Mouse (Mus musculus) heart, embryonic 16.5 days (tissue): ENCODE measurements at regions not wholly inside any gene's neighbourhood (a gene's known extent, or its start where the extent isn't known, plus 50 kb on each side); places are given as distances from the start of the nearest gene placed in this dataset.
"Not testable (repeated sequence)": the region's sequence is repeated elsewhere in the genome, so short reads cannot be mapped to it uniquely, and the experiment has no call there.

Source experiments
- ATAC-seq: fragments of 200-750 bp; cut with Nextera tagmentation; replicated peaks from 2 replicates; pipeline ENCODE4 v1.8.0; 2017; ENCODE audit warnings: moderate number of reproducible peaks; ENCODE audit not compliant: insufficient read depth, low FRiP score; ENCODE audit errors: extremely low read depth
- H3K27ac ChIP-seq: fragments of 300-500 bp; sonication (generic); 2 replicates; pipeline ENCODE4 v1.5.1; 2014; ENCODE audit warnings: mild to moderate bottlenecking, low read length, control low read depth, moderate library complexity
- H3K27me3 ChIP-seq: fragments of 300-500 bp; sonication (generic); 2 replicates; pipeline ENCODE4 v1.6.1; 2014; ENCODE audit warnings: low read length, mixed read lengths; ENCODE audit not compliant: control insufficient read depth, insufficient read depth
- H3K36me3 ChIP-seq: fragments of 300-500 bp; sonication (generic); 2 replicates; pipeline ENCODE4 v1.6.1; 2014; ENCODE audit not compliant: control insufficient read depth, insufficient read depth
- H3K4me1 ChIP-seq: fragments of 300-500 bp; sonication (generic); 2 replicates; pipeline ENCODE4 v1.6.1; 2014; ENCODE audit warnings: low read length, mixed read lengths; ENCODE audit not compliant: control insufficient read depth, insufficient read depth
- H3K4me2 ChIP-seq: fragments of 300-500 bp; sonication (generic); 2 replicates; pipeline ENCODE4 v1.6.1; 2014; ENCODE audit warnings: low read depth, mild to moderate bottlenecking, control low read depth, low read length
- H3K4me3 ChIP-seq: fragments of 300-500 bp; sonication (generic); 2 replicates; pipeline ENCODE4 v1.5.1; 2014; ENCODE audit warnings: mild to moderate bottlenecking, control low read depth, low read length
- H3K9ac ChIP-seq: fragments of 300-500 bp; sonication (generic); 2 replicates; pipeline ENCODE4 v1.6.1; 2014; ENCODE audit warnings: low read length, control low read depth
- H3K9me3 ChIP-seq: fragments of 300-500 bp; sonication (generic); replicated peaks from 2 replicates; pipeline ENCODE4 v1.6.1; 2016; ENCODE audit warnings: low read length; ENCODE audit not compliant: control insufficient read depth
- WGBS: fragments of 180-500 bp; shearing (Covaris S2); extraction: QIAGEN DNeasy Blood & Tissue Kit; methylation state at CpG from one replicate; pipeline ENCODE4 v1.1.7; 2014; 5-methylcytosine and 5-hydroxymethylcytosine counted together

GRCm38 (mm10) chr10:34667203-34667602, 184.0 kb downstream of the Frk start:
- WGBS, result 68% methylated on average over 2 of the region's 2 CpGs
- ATAC-seq, result no peak
- H3K27me3 ChIP-seq, result no peaks in the 10 kb centered on the region
- no peak overlapping the region for H3K4me2 ChIP-seq
- no peak overlapping the region for H3K4me3 ChIP-seq
- no peak overlapping the region for H3K27ac ChIP-seq
- H3K9me3 ChIP-seq, result no peaks in the 10 kb centered on the region
- H3K36me3 ChIP-seq, result no peaks in the 10 kb centered on the region
- no peak overlapping the region for H3K9ac ChIP-seq
- H3K4me1 ChIP-seq, result no peaks in the 10 kb centered on the region

GRCm38 (mm10) chr10:34667735-34668439, 184.7 kb downstream of the Frk start:
- H3K27me3 ChIP-seq, result no peaks in the 10 kb centered on the region
- H3K36me3 ChIP-seq, result no peaks in the 10 kb centered on the region
- no peak for ATAC-seq
- H3K9ac ChIP-seq, result no peak overlapping the region
- H3K4me1 ChIP-seq, result no peaks in the 10 kb centered on the region
- H3K9me3 ChIP-seq, result no peaks in the 10 kb centered on the region
- H3K4me3 ChIP-seq, result no peak overlapping the region
- WGBS, result 59% methylated on average over 5 of the region's 5 CpGs
- no peak overlapping the region for H3K4me2 ChIP-seq
- no peak overlapping the region for H3K27ac ChIP-seq

DNA sequence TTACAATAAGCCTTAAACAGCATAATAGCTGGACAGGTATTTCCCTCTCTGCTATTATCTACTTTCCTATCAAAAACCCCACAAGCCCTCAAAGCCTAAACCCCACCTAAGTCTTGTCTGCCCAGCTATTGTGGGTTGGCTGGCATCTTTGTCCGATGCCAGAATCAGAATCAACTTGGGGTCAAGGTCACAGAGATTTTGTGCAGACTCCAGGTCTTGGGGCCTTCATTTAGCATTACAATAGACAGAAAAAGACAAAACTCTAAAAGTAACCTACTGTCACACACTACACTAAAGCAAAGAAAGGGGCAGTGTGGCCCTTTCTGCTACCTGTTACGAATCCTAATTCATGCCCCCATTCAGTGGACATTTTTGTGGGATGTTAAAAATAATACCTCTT, 188.6 kb downstream of the Frk start:
- ATAC-seq, result no peak
- H3K4me1 ChIP-seq, result no peaks in the 10 kb centered on the region
- 80% methylated on average over 2 of the region's 2 CpGs for WGBS
- no peaks in the 10 kb centered on the region for H3K9me3 ChIP-seq
- no peak overlapping the region for H3K4me3 ChIP-seq
- H3K27ac ChIP-seq, result no peak overlapping the region
- no peaks in the 10 kb centered on the region for H3K27me3 ChIP-seq
- no peak overlapping the region for H3K9ac ChIP-seq
- H3K4me2 ChIP-seq, result no peak overlapping the region
- no peaks in the 10 kb centered on the region for H3K36me3 ChIP-seq

- H3K9ac ChIP-seq, H3K27me3 ChIP-seq, H3K9me3 ChIP-seq, H3K27ac ChIP-seq, H3K36me3 ChIP-seq, H3K4me2 ChIP-seq, H3K4me3 ChIP-seq, H3K4me1 ChIP-seq, ATAC-seq: not testable (repeated sequence)
- 60% methylated on average over 9 of the region's 9 CpGs for WGBS
Measured at GRCm38 (mm10) chr10:34699414-34699813, 216.2 kb downstream of the Frk start.

GRCm38 (mm10) chr10:34701956-34702355, 218.8 kb downstream of the Frk start:
- no peak for ATAC-seq
- WGBS, result 65% methylated on average over 1 of the region's 1 CpGs
- H3K27me3 ChIP-seq, result no peaks in the 10 kb centered on the region
- no peak overlapping the region for H3K27ac ChIP-seq
- no peaks in the 10 kb centered on the region for H3K36me3 ChIP-seq
- no peaks in the 10 kb centered on the region for H3K9me3 ChIP-seq
- H3K4me3 ChIP-seq, result no peak overlapping the region
- no peak overlapping the region for H3K4me2 ChIP-seq
- no peak overlapping the region for H3K9ac ChIP-seq
- H3K4me1 ChIP-seq, result no peaks in the 10 kb centered on the region

DNA sequence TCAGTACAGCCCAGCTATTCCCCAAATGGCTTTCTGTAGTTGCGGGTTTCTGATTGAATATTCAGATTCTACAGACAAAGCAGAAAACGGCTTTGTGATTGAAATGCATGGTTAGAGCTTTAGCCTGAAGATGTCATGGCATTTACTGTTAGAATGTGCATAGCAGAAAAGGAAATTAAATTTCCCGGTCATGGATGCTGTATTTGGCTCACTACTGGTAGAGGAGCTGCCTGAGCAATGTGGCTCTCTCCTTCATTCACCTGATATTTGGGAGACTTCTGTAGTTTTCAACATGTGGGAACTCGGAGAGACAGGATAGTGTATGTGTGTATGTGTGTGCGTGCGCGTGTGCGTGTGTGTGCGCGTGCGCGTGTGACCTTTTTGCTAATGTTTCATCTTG, 222.2 kb downstream of the Frk start:
- no peaks in the 10 kb centered on the region for H3K36me3 ChIP-seq
- no peak overlapping the region for H3K4me2 ChIP-seq
- H3K4me1 ChIP-seq, result no peaks in the 10 kb centered on the region
- no peaks in the 10 kb centered on the region for H3K9me3 ChIP-seq
- no peak overlapping the region for H3K9ac ChIP-seq
- no peaks in the 10 kb centered on the region for H3K27me3 ChIP-seq
- no peak overlapping the region for H3K4me3 ChIP-seq
- H3K27ac ChIP-seq, result no peak overlapping the region
- ATAC-seq, result no peak
- 90% methylated on average over 12 of the region's 12 CpGs for WGBS

DNA sequence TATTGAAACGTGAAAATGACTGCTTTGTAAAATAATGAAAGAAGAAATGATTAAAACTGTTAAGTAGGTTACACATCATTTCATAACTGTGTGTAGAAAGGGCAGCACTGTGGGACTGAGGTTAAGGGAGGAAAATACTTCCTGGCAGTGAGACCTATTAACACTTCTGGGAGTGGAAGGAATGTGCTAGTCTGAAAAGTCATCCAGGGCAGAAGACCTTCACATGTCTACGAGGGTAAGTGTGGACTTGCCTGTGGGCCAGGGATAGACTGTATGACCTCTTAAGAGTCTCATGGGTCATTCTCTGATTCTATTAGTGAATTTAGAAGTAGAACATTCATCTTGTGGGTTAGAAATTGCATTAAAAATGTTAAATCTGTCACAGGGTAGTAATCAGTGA, 248.1 kb downstream of the Frk start:
- H3K9me3 ChIP-seq, result no peaks in the 10 kb centered on the region
- H3K9ac ChIP-seq, result no peak overlapping the region
- no peak overlapping the region for H3K4me3 ChIP-seq
- ATAC-seq, result no peak
- WGBS, result 50% methylated on average over 2 of the region's 2 CpGs
- no peaks in the 10 kb centered on the region for H3K36me3 ChIP-seq
- H3K4me1 ChIP-seq, result no peaks in the 10 kb centered on the region
- no peaks in the 10 kb centered on the region for H3K27me3 ChIP-seq
- H3K4me2 ChIP-seq, result no peak overlapping the region
- H3K27ac ChIP-seq, result no peak overlapping the region

DNA sequence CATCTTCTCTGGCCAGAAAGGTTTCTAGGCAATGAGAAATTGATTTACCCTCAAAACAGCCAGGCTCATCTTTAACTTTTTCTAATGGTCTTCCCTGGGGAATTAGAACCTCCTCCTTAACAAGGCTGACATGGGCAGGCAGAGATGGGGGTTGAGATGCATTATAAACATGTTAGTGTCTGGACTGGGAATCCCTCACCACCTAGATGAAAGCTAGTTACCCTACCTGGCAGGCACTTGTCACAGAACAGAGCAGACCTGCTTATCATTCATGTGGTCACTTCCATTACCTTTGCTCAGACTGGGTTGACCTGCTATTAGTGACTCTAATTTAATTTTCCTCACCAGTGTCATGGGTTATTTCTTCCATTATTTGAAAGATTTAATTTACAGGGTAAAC, 279.2 kb downstream of the Frk start:
- Histone ChIP-seq H3K4me3 (no peak overlapping the region), H3K9ac (no peak overlapping the region), H3K9me3 (no peaks in the 10 kb centered on the region), H3K4me1 (no peaks in the 10 kb centered on the region), H3K27me3 (no peaks in the 10 kb centered on the region), H3K4me2 (no peak overlapping the region), H3K36me3 (no peaks in the 10 kb centered on the region), H3K27ac (no peak overlapping the region)
- no peak for ATAC-seq

DNA sequence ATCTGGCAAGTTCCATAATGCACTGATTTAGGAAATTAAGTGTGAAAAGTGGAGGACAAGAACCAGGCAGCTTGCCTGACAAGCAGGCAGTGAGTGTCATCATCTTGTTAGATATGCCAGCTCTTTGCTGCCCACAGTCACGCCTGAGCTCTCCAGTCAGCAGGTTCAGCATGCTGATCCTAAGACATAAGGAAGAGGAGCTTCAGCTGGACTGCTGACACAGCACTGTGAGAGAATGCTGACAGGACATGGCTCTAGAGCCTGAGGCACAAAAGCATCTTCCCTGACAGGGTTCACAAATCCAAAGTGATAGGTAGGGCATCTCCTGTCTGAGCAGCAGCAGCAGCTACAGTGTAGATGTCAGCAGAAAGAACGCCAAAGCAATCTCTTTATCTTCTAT, 308.9 kb downstream of the Frk start:
- no peak overlapping the region for H3K4me2 ChIP-seq
- no peak overlapping the region for H3K4me3 ChIP-seq
- no peaks in the 10 kb centered on the region for H3K27me3 ChIP-seq
- ATAC-seq, result no peak
- no peaks in the 10 kb centered on the region for H3K9me3 ChIP-seq
- H3K36me3 ChIP-seq, result no peaks in the 10 kb centered on the region
- H3K4me1 ChIP-seq, result no peaks in the 10 kb centered on the region
- no peak overlapping the region for H3K9ac ChIP-seq
- WGBS, result 41% methylated on average over 2 of the region's 2 CpGs
- no peak overlapping the region for H3K27ac ChIP-seq
